Mouse (Mus musculus): ENCODE measurements at regions not wholly inside any gene's neighbourhood (a gene's known extent, or its start where the extent isn't known, plus 50 kb on each side); places are given as distances from the start of the nearest gene placed in this dataset.

DNA sequence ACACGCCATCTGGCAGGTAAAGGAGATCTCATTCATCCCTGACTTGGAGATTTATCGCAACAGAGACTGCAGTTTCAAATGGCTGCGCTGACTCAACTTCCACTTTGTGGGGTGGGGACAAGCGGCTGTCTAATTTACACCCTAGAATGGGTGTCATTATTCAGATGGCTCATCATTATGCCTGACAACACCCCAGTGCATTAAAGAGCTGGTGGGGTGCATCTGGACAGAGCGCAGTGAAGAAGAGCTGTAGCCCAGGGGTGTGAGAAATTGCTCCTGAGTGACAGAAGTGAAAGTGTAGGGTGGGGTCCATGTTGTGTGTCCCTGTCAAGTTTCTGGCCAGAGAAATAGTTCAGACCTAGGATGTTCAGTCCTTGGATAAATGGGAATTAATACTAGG is 314.0 kb upstream of the Arrdc4 start:
- no peak for TF ChIP-seq CTCF (IDR thresholded peaks at IDR 0.05 in 2 of 3, conservative IDR thresholded peaks at IDR 0.05 in 1 of 3; ENCODE audit: control insufficient read depth in 1 of 3, insufficient read depth in 1 of 3, low read depth in 2 of 3, low read length in 3 of 3, poor library complexity in 1 of 3, severe bottlenecking in 1 of 3)
- no peak for TF ChIP-seq POLR2A (IDR thresholded peaks at IDR 0.05; ENCODE audit: control insufficient read depth in 1 of 2, insufficient read depth in 1 of 2, low read depth in 1 of 2, low read length in 2 of 2, poor library complexity in 1 of 2)
- no peak for TF ChIP-seq EP300 (IDR thresholded peaks at IDR 0.05; ENCODE audit: low read depth in 1 of 2, low read length in 2 of 2)
- no peak for TF ChIP-seq USF1 (IDR thresholded peaks at IDR 0.05; ENCODE audit: low read depth, low read length)
- no peak for TF ChIP-seq SMC3 (IDR thresholded peaks at IDR 0.05; ENCODE audit: low read depth, low read length)
- no peak for TF ChIP-seq MEF2A (IDR thresholded peaks at IDR 0.05; ENCODE audit: extremely low read depth, insufficient replicate concordance, low read depth, low read length, poor library complexity, severe bottlenecking)
- no peak for TF ChIP-seq MAFK (IDR thresholded peaks at IDR 0.05; ENCODE audit: borderline replicate concordance, low read depth, low read length)
- no peak for TF ChIP-seq RAD21 (IDR thresholded peaks at IDR 0.05; ENCODE audit: low read depth, low read length)
- no peak for TF ChIP-seq JUND (IDR thresholded peaks at IDR 0.05; ENCODE audit: low read depth, low read length)
- no peak for TF ChIP-seq ZMIZ1 (IDR thresholded peaks at IDR 0.05; ENCODE audit: low read depth, low read length)
- no peak for TF ChIP-seq GABPA (IDR thresholded peaks at IDR 0.05; ENCODE audit: low read depth, low read length)

Data from MEL (cell line).